Mouse (Mus musculus) embryonic facial prominence, embryonic 13.5 days (tissue): ENCODE results near the gene Olfr813. TPM values are rescaled to one million over a fixed set of nuclear protein-coding genes. Genes with fewer than 3 reads are reported as not detected.
"Not testable (repeated sequence)": the region's sequence is repeated elsewhere in the genome, so short reads cannot be mapped to it uniquely, and the experiment has no call there.

Experiments
- ATAC-seq: fragments of 200-750 bp; cut with Nextera tagmentation; 2 replicates; pipeline ENCODE4 v1.8.0; 2017; ENCODE audit warnings: low read depth; ENCODE audit not compliant: insufficient number of reproducible peaks, insufficient read depth, low FRiP score, low TSS enrichment
- H3K27ac ChIP-seq: fragments of 300-500 bp; sonication (generic); 2 replicates; pipeline ENCODE4 v1.5.1; 2015; ENCODE audit warnings: moderate library complexity, mild to moderate bottlenecking, inconsistent platforms
- H3K27me3 ChIP-seq: fragments of 300-500 bp; sonication (generic); 2 replicates; pipeline ENCODE4 v1.6.1; 2015; ENCODE audit warnings: mild to moderate bottlenecking, inconsistent platforms
- H3K36me3 ChIP-seq: fragments of 300-500 bp; sonication (generic); 2 replicates; pipeline ENCODE4 v1.6.1; 2015; ENCODE audit warnings: mild to moderate bottlenecking, inconsistent platforms
- H3K4me1 ChIP-seq: fragments of 300-500 bp; sonication (generic); 2 replicates; pipeline ENCODE4 v1.6.1; 2015; ENCODE audit warnings: inconsistent platforms
- H3K4me2 ChIP-seq: fragments of 300-500 bp; sonication (generic); 2 replicates; pipeline ENCODE4 v1.6.1; 2015; ENCODE audit warnings: moderate library complexity, mild to moderate bottlenecking, inconsistent platforms
- H3K4me3 ChIP-seq: fragments of 300-500 bp; sonication (generic); 2 replicates; pipeline ENCODE4 v1.5.1; 2015; ENCODE audit warnings: mild to moderate bottlenecking, inconsistent platforms
- H3K9ac ChIP-seq: fragments of 300-500 bp; sonication (generic); 2 replicates; pipeline ENCODE4 v1.6.1; 2015; ENCODE audit warnings: mild to moderate bottlenecking, inconsistent platforms
- H3K9me3 ChIP-seq: fragments of 300-500 bp; sonication (generic); 2 replicates; pipeline ENCODE4 v1.6.1; 2016; ENCODE audit warnings: inconsistent platforms
- WGBS: fragments of 180-500 bp; shearing (Covaris S2); methylation state at CpG from one replicate; pipeline ENCODE4 v1.1.7; 2015; ENCODE audit warnings: mixed read lengths; 5-methylcytosine and 5-hydroxymethylcytosine counted together
- polyA plus RNA-seq: library from polyadenylated mRNA; unstranded; fragments of >200 nt; fragmentation: Nextera tagmentation; extraction: Ambion mirVana; gene quantifications from 2 replicates; pipeline ENCODE4 v1.2.1, GENCODE M21; 2015

The Olfr813 gene
- polyA plus RNA-seq, result 0.18 TPM in 1 of 2 replicates, not detected in the other

GRCm38 (mm10) chr10:129855067-129855466 is at the start of gene Olfr813:
Gene Olfr813, plus strand, starts transcription at chr10:129855367.
- Histone ChIP-seq H3K27ac (no peak within 1 kb of the TSS), H3K4me1 (no peaks in the 10 kb centered on the region), H3K9ac (no peak within 1 kb of the TSS), H3K36me3 (no peaks in the 10 kb centered on the region), H3K27me3 (no peaks in the 10 kb centered on the region), H3K9me3 (no peaks in the 10 kb centered on the region), H3K4me3 (no peak within 1 kb of the TSS), H3K4me2 (no peak within 1 kb of the TSS)
- no peak for ATAC-seq

- Histone ChIP-seq H3K36me3 (no peaks in the 10 kb centered on the region), H3K4me3 (no peak within 1 kb of the TSS), H3K27ac (no peak within 1 kb of the TSS), H3K4me1 (no peaks in the 10 kb centered on the region), H3K27me3 (no peaks in the 10 kb centered on the region), H3K9ac (no peak within 1 kb of the TSS), H3K4me2 (no peak within 1 kb of the TSS), H3K9me3 (no peaks in the 10 kb centered on the region)
- ATAC-seq, result no peak
- 63% methylated on average over 1 of the region's 1 CpGs for WGBS
Observed at GRCm38 (mm10) chr10:129845994-129846393, 9.2 kb upstream of the Olfr813 start, which contains the start of gene Olfr812. Gene Olfr812, minus strand, starts transcription at chr10:129846094.

- Histone ChIP-seq H3K27ac (no peak overlapping the region), H3K9ac (no peak overlapping the region), H3K4me3 (no peak overlapping the region), H3K4me1 (no peaks in the 10 kb centered on the region), H3K36me3 (no peaks in the 10 kb centered on the region), H3K4me2 (no peak overlapping the region), H3K27me3 (no peaks in the 10 kb centered on the region), H3K9me3 (no peaks in the 10 kb centered on the region)
- 76% methylated on average over 1 of the region's 1 CpGs for WGBS
- no peak for ATAC-seq
Observed at GRCm38 (mm10) chr10:129847343-129847742, 7.8 kb upstream of the Olfr813 start.

GRCm38 (mm10) chr10:129879751-129880150 is 24.6 kb downstream of the Olfr813 start, which contains the start of gene Olfr814:
Gene Olfr814, minus strand, starts transcription at chr10:129879851.
- not testable (repeated sequence) for H3K27ac ChIP-seq, H3K27me3 ChIP-seq, ATAC-seq, H3K9ac ChIP-seq, H3K4me3 ChIP-seq, H3K9me3 ChIP-seq, H3K36me3 ChIP-seq, H3K4me2 ChIP-seq, H3K4me1 ChIP-seq
- WGBS, result 67% methylated on average over 1 of the region's 1 CpGs

- 84% methylated on average over 6 of the region's 6 CpGs for WGBS
- not testable (repeated sequence) for H3K4me2 ChIP-seq, H3K27me3 ChIP-seq, ATAC-seq, H3K9ac ChIP-seq, H3K36me3 ChIP-seq, H3K4me3 ChIP-seq, H3K4me1 ChIP-seq, H3K9me3 ChIP-seq, H3K27ac ChIP-seq
Observed at GRCm38 (mm10) chr10:129885496-129885895, 30.3 kb downstream of the Olfr813 start.

GRCm38 (mm10) chr10:129885934-129886333 is 30.8 kb downstream of the Olfr813 start:
- no peak overlapping the region for H3K4me2 ChIP-seq
- H3K4me3 ChIP-seq, result no peak overlapping the region
- no peaks in the 10 kb centered on the region for H3K9me3 ChIP-seq
- no peak overlapping the region for H3K9ac ChIP-seq
- no peaks in the 10 kb centered on the region for H3K4me1 ChIP-seq
- ATAC-seq, result no peak
- H3K36me3 ChIP-seq, result no peaks in the 10 kb centered on the region
- no peaks in the 10 kb centered on the region for H3K27me3 ChIP-seq
- no peak overlapping the region for H3K27ac ChIP-seq
- 91% methylated on average over 7 of the region's 7 CpGs for WGBS

GRCm38 (mm10) chr10:129905767-129906166 is 50.6 kb downstream of the Olfr813 start, which contains the start of gene Olfr815:
Gene Olfr815, minus strand, starts transcription at chr10:129905867.
- not testable (repeated sequence) for H3K27ac ChIP-seq

More at GRCm38 (mm10) chr10:129905767-129906166, 50.6 kb downstream of the Olfr813 start, which contains the start of gene Olfr815:
- H3K36me3 ChIP-seq, H3K4me2 ChIP-seq, H3K27me3 ChIP-seq, H3K9me3 ChIP-seq, H3K4me1 ChIP-seq, ATAC-seq, H3K4me3 ChIP-seq, H3K9ac ChIP-seq: not testable (repeated sequence)
- whole genome bisulfite sequencing, result 59% methylated on average over 1 of the region's 1 CpGs

Other genes with a start within 250 kb of the Olfr813 start
- gene Olfr796, start 242.8 kb upstream of the Olfr813 start, polyA plus RNA-seq, result not detected in 2 replicates
- not detected in 2 replicates for gene Olfr798, start 227.4 kb upstream of the Olfr813 start, polyA plus RNA-seq
- gene Olfr799, start 217.9 kb upstream of the Olfr813 start, polyA plus RNA-seq, result not detected in 2 replicates
- not detected in 2 replicates for gene Olfr800, start 197.7 kb upstream of the Olfr813 start, polyA plus RNA-seq
- gene Olfr801, start 181.5 kb upstream of the Olfr813 start, polyA plus RNA-seq, result not detected in 2 replicates
- not detected in 2 replicates for gene Olfr802, start 167.2 kb upstream of the Olfr813 start, polyA plus RNA-seq
- not detected in 2 replicates for gene Olfr803, start 161.1 kb upstream of the Olfr813 start, polyA plus RNA-seq
- gene Olfr804, start 152.2 kb upstream of the Olfr813 start, polyA plus RNA-seq, result not detected in 2 replicates
- not detected in 2 replicates for gene Olfr805, start 126.0 kb upstream of the Olfr813 start, polyA plus RNA-seq
- gene Olfr806, start 113.4 kb upstream of the Olfr813 start, polyA plus RNA-seq, result not detected in 2 replicates
- gene Olfr807, start 97.6 kb upstream of the Olfr813 start, polyA plus RNA-seq, result not detected in 2 replicates
- not detected in 2 replicates for gene Olfr808, start 89.9 kb upstream of the Olfr813 start, polyA plus RNA-seq
- gene Olfr809, start 80.7 kb upstream of the Olfr813 start, polyA plus RNA-seq, result not detected in 2 replicates
- gene Olfr810, start 60.5 kb upstream of the Olfr813 start, polyA plus RNA-seq, result 0.06 TPM in 1 of 2 replicates, not detected in the other
- not detected in 2 replicates for gene Olfr811, start 51.0 kb upstream of the Olfr813 start, polyA plus RNA-seq
- gene Olfr812, start 9.3 kb upstream of the Olfr813 start, polyA plus RNA-seq, result not detected in 2 replicates
- not detected in 2 replicates for gene Olfr814, start 24.5 kb downstream of the Olfr813 start, polyA plus RNA-seq
- gene Olfr815, start 50.5 kb downstream of the Olfr813 start, polyA plus RNA-seq, result not detected in 2 replicates
- gene Olfr816, start 60.2 kb downstream of the Olfr813 start, polyA plus RNA-seq, result not detected in 2 replicates
- not detected in 2 replicates for gene Olfr818, start 93.7 kb downstream of the Olfr813 start, polyA plus RNA-seq
- gene Olfr819, start 111.9 kb downstream of the Olfr813 start, polyA plus RNA-seq, result not detected in 2 replicates
- not detected in 2 replicates for gene Olfr247, start 120.8 kb downstream of the Olfr813 start, polyA plus RNA-seq
- not detected in 2 replicates for gene Gm10310, start 129.7 kb downstream of the Olfr813 start, polyA plus RNA-seq
- gene Olfr820, start 157.3 kb downstream of the Olfr813 start, polyA plus RNA-seq, result not detected in 2 replicates
- gene Olfr821, start 175.0 kb downstream of the Olfr813 start, polyA plus RNA-seq, result not detected in 2 replicates
- not detected in 2 replicates for gene Olfr822, start 215.8 kb downstream of the Olfr813 start, polyA plus RNA-seq